Mouse (Mus musculus): ENCODE data around the gene Cideb. TPM values are rescaled to one million over a fixed set of nuclear protein-coding genes. Genes with fewer than 3 reads are reported as not detected.

Cideb gene
- polyA plus RNA-seq, 1 experiment from 2014 or later: 0.33 TPM

GRCm38 (mm10) chr14:55783171-55783957 lies 25.1 kb upstream of the Cideb start:
- ATAC-seq (ENCODE audit: low read depth) (peak; percentile 60), DNase-seq (ENCODE audit: low spot score) (peak; percentile 95)
- WGBS: 5% methylated on average over 22 of the region's 31 CpGs
- peak overlapping the region; percentile 44 for H3K4me3 ChIP-seq (ENCODE audit: low read depth, low read length)
- no peaks in the 10 kb centered on the region for H3K9me3 ChIP-seq (ENCODE audit: control insufficient read depth, low read length)
- peaks cover 9% of the 10 kb centered on the region; the same call in 1 of the 2 replicates for H3K27me3 ChIP-seq (replicated peaks; ENCODE audit: control insufficient read depth, insufficient read depth, low read length)
- peak overlapping the region; percentile 60 for H3K4me2 ChIP-seq (ENCODE audit: low read depth, low read length)
- H3K4me1 ChIP-seq (ENCODE audit: control insufficient read depth, insufficient read depth, low read length): peaks cover 22% of the 10 kb centered on the region
- H3K9ac ChIP-seq (ENCODE audit: low read depth, low read length): peak overlapping the region; percentile 58
- H3K36me3 ChIP-seq (ENCODE audit: control insufficient read depth, insufficient read depth, low read length): 0 out of 2 replicates have a peak, but pooled peaks cover 9% of the 10 kb centered on the region
- H3K27ac ChIP-seq (replicated peaks; ENCODE audit: low read depth, low read length): peak overlapping the region; percentile 76

GRCm38 (mm10) chr14:55782361-55782960 lies 24.2 kb upstream of the Cideb start:
- WGBS: 31% methylated on average over 9 of the region's 9 CpGs
- DNase-seq (ENCODE audit: low spot score): no peak

GRCm38 (mm10) chr14:55781310-55781709 lies 23.1 kb upstream of the Cideb start:
- Histone ChIP-seq H3K9ac (ENCODE audit: low read depth, low read length) (no peak overlapping the region), H3K4me2 (ENCODE audit: low read depth, low read length) (peak overlapping the region; percentile 60), H3K4me1 (ENCODE audit: control insufficient read depth, insufficient read depth, low read length) (peaks cover 15% of the 10 kb centered on the region), H3K4me3 (ENCODE audit: low read depth, low read length) (peak overlapping the region; percentile 28), H3K27ac (replicated peaks; ENCODE audit: low read depth, low read length) (no peak overlapping the region), H3K9me3 (ENCODE audit: control insufficient read depth, low read length) (no peaks in the 10 kb centered on the region), H3K36me3 (ENCODE audit: control insufficient read depth, insufficient read depth, low read length) (0 out of 2 replicates have a peak, but pooled peaks cover 9% of the 10 kb centered on the region), H3K27me3 (replicated peaks; ENCODE audit: control insufficient read depth, insufficient read depth, low read length) (peaks cover 9% of the 10 kb centered on the region; the same call in 1 of the 2 replicates)
- ATAC-seq (ENCODE audit: low read depth) (peak; percentile 79), DNase-seq (ENCODE audit: low spot score) (peak; percentile 93)
- WGBS: 16% methylated on average over 14 of the region's 14 CpGs

More at GRCm38 (mm10) chr14:55782361-55782960, 24.2 kb upstream of the Cideb start:
- peak overlapping the region; percentile 60 for H3K4me2 ChIP-seq (ENCODE audit: low read depth, low read length)
- H3K4me3 ChIP-seq (ENCODE audit: low read depth, low read length): peak overlapping the region; percentile 44
- H3K27ac ChIP-seq (replicated peaks; ENCODE audit: low read depth, low read length): peak overlapping the region; percentile 76
- peaks cover 9% of the 10 kb centered on the region; the same call in 1 of the 2 replicates for H3K27me3 ChIP-seq (replicated peaks; ENCODE audit: control insufficient read depth, insufficient read depth, low read length)
- H3K9me3 ChIP-seq (ENCODE audit: control insufficient read depth, low read length): no peaks in the 10 kb centered on the region
- 0 out of 2 replicates have a peak, but pooled peaks cover 9% of the 10 kb centered on the region for H3K36me3 ChIP-seq (ENCODE audit: control insufficient read depth, insufficient read depth, low read length)
- H3K9ac ChIP-seq (ENCODE audit: low read depth, low read length): peak overlapping the region; percentile 51; the same call in 1 of the 2 replicates
- peaks cover 15% of the 10 kb centered on the region for H3K4me1 ChIP-seq (ENCODE audit: control insufficient read depth, insufficient read depth, low read length)
- no peak for ATAC-seq (ENCODE audit: low read depth)

GRCm38 (mm10) chr14:55780736-55781135 lies 22.5 kb upstream of the Cideb start:
- peaks cover 15% of the 10 kb centered on the region for H3K4me1 ChIP-seq (ENCODE audit: control insufficient read depth, insufficient read depth, low read length)
- 0 out of 2 replicates have a peak, but pooled peaks cover 9% of the 10 kb centered on the region for H3K36me3 ChIP-seq (ENCODE audit: control insufficient read depth, insufficient read depth, low read length)
- no peaks in the 10 kb centered on the region for H3K9me3 ChIP-seq (ENCODE audit: control insufficient read depth, low read length)
- 81% methylated on average over 11 of the region's 11 CpGs for WGBS
- no peak overlapping the region for H3K9ac ChIP-seq (ENCODE audit: low read depth, low read length)
- no peak overlapping the region for H3K27ac ChIP-seq (replicated peaks; ENCODE audit: low read depth, low read length)
- ATAC-seq (ENCODE audit: low read depth) (no peak), DNase-seq (ENCODE audit: low spot score) (no peak)
- H3K27me3 ChIP-seq (replicated peaks; ENCODE audit: control insufficient read depth, insufficient read depth, low read length): peaks cover 5% of the 10 kb centered on the region; the same call in 1 of the 2 replicates
- no peak overlapping the region for H3K4me3 ChIP-seq (ENCODE audit: low read depth, low read length)
- no peak overlapping the region for H3K4me2 ChIP-seq (ENCODE audit: low read depth, low read length)

- peaks cover 14% of the 10 kb centered on the region; the same call in 1 of the 2 replicates for H3K36me3 ChIP-seq (ENCODE audit: control insufficient read depth, insufficient read depth, low read length)
- peaks cover 5% of the 10 kb centered on the region; the same call in 1 of the 2 replicates for H3K27me3 ChIP-seq (replicated peaks; ENCODE audit: control insufficient read depth, insufficient read depth, low read length)
- peaks cover 15% of the 10 kb centered on the region for H3K4me1 ChIP-seq (ENCODE audit: control insufficient read depth, insufficient read depth, low read length)
- H3K4me2 ChIP-seq (ENCODE audit: low read depth, low read length): no peak overlapping the region
- ATAC-seq (ENCODE audit: low read depth) (no peak), DNase-seq (ENCODE audit: low spot score) (no peak)
- no peaks in the 10 kb centered on the region for H3K9me3 ChIP-seq (ENCODE audit: control insufficient read depth, low read length)
- H3K4me3 ChIP-seq (ENCODE audit: low read depth, low read length): no peak overlapping the region
- H3K27ac ChIP-seq (replicated peaks; ENCODE audit: low read depth, low read length): no peak overlapping the region
- WGBS: 53% methylated on average over 16 of the region's 16 CpGs
- no peak overlapping the region for H3K9ac ChIP-seq (ENCODE audit: low read depth, low read length)
Measured at GRCm38 (mm10) chr14:55779656-55780055, 21.4 kb upstream of the Cideb start.

- Histone ChIP-seq H3K4me3 (ENCODE audit: low read depth, low read length) (no peak overlapping the region), H3K4me2 (ENCODE audit: low read depth, low read length) (no peak overlapping the region), H3K27ac (replicated peaks; ENCODE audit: low read depth, low read length) (no peak overlapping the region), H3K9ac (ENCODE audit: low read depth, low read length) (no peak overlapping the region), H3K27me3 (replicated peaks; ENCODE audit: control insufficient read depth, insufficient read depth, low read length) (peaks cover 5% of the 10 kb centered on the region; the same call in 1 of the 2 replicates), H3K4me1 (ENCODE audit: control insufficient read depth, insufficient read depth, low read length) (peaks cover 15% of the 10 kb centered on the region), H3K9me3 (ENCODE audit: control insufficient read depth, low read length) (no peaks in the 10 kb centered on the region), H3K36me3 (ENCODE audit: control insufficient read depth, insufficient read depth, low read length) (peaks cover 16% of the 10 kb centered on the region; the same call in 1 of the 2 replicates)
- no peak for ATAC-seq (ENCODE audit: low read depth)
- no peak for DNase-seq (ENCODE audit: low spot score)
- WGBS: 88% methylated on average over 15 of the region's 15 CpGs
Measured at GRCm38 (mm10) chr14:55778686-55779085, 20.4 kb upstream of the Cideb start.

GRCm38 (mm10) chr14:55777806-55778205 lies 19.5 kb upstream of the Cideb start:
- Histone ChIP-seq H3K27ac (replicated peaks; ENCODE audit: low read depth, low read length) (no peak overlapping the region), H3K4me1 (ENCODE audit: control insufficient read depth, insufficient read depth, low read length) (peaks cover 14% of the 10 kb centered on the region), H3K4me3 (ENCODE audit: low read depth, low read length) (no peak overlapping the region), H3K27me3 (replicated peaks; ENCODE audit: control insufficient read depth, insufficient read depth, low read length) (peaks cover 5% of the 10 kb centered on the region; the same call in 1 of the 2 replicates), H3K4me2 (ENCODE audit: low read depth, low read length) (no peak overlapping the region), H3K9me3 (ENCODE audit: control insufficient read depth, low read length) (no peaks in the 10 kb centered on the region), H3K9ac (ENCODE audit: low read depth, low read length) (no peak overlapping the region), H3K36me3 (ENCODE audit: control insufficient read depth, insufficient read depth, low read length) (peaks cover 16% of the 10 kb centered on the region; the same call in 1 of the 2 replicates)
- WGBS: 87% methylated on average over 11 of the region's 11 CpGs
- DNase-seq (ENCODE audit: low spot score) (no peak), ATAC-seq (ENCODE audit: low read depth) (no peak)

- H3K9me3 ChIP-seq (ENCODE audit: control insufficient read depth, low read length): no peaks in the 10 kb centered on the region
- H3K27ac ChIP-seq (replicated peaks; ENCODE audit: low read depth, low read length): no peak overlapping the region
- ATAC-seq (ENCODE audit: low read depth): no peak
- no peak overlapping the region for H3K4me2 ChIP-seq (ENCODE audit: low read depth, low read length)
- peaks cover 8% of the 10 kb centered on the region for H3K4me1 ChIP-seq (ENCODE audit: control insufficient read depth, insufficient read depth, low read length)
- H3K27me3 ChIP-seq (replicated peaks; ENCODE audit: control insufficient read depth, insufficient read depth, low read length): peaks cover 5% of the 10 kb centered on the region; the same call in 1 of the 2 replicates
- WGBS: 37% methylated on average over 3 of the region's 3 CpGs
- H3K9ac ChIP-seq (ENCODE audit: low read depth, low read length): no peak overlapping the region
- H3K36me3 ChIP-seq (ENCODE audit: control insufficient read depth, insufficient read depth, low read length): peaks cover 16% of the 10 kb centered on the region; the same call in 1 of the 2 replicates
- no peak for DNase-seq (ENCODE audit: low spot score)
- H3K4me3 ChIP-seq (ENCODE audit: low read depth, low read length): no peak overlapping the region
Measured at GRCm38 (mm10) chr14:55777176-55777575, 18.9 kb upstream of the Cideb start.

Data from embryonic facial prominence, embryonic 14.5 days (tissue).